Mouse (Mus musculus) mesoderm, embryonic 11.5 days (tissue): ENCODE results near the gene Syt17.
"Not testable (repeated sequence)": the region's sequence is repeated elsewhere in the genome, so short reads cannot be mapped to it uniquely, and the experiment has no call there.

Source experiments
- DNase-seq: peaks from one replicate; pipeline ENCODE4 v3.0.0-alpha.2; 2012; ENCODE audit warnings: low read depth, low spot score

Gene Syt17

DNA sequence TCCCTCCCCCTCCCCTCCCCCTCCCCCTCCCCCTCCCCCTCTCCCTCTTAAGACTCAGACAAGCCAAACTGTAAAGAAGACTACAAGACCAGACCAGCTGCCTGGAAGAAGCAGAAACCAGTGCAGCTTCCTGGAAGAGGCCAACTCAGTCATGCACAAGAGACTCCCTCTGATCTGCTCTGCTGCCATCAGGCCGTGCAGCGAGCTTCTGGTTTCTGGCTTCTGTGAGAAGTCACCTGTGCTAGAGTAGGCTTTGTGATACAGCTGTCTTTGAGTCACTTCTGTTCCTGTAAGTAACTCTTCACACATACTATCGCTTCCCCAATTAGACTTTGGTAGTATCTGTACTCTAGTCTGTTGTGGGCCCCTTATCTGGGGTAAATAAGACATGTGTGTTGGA is 68.0 kb downstream of the Syt17 start:
- no peak for DNase-seq

- DNase-seq: no peak
Measured at GRCm38 (mm10) chr7:118376590-118376989, 71.4 kb downstream of the Syt17 start.

DNA sequence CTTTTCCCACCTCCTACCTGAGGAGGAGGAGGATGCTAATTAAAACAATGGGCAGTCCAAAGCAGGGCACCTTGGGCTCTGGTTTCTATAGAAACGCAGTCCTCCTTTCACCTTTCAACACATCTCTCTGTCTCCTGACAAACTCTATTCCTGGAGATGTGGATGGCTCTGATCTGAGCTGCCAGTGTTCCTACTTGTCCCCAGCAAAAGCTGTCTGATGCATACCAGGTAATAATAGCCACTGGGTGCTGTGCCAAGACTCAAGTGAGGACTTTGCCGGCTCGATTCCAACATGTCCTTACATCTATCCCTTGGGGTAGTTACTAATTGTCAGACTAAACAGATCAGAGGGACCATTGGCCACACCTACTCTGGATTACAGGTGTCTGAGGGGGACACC is 72.7 kb downstream of the Syt17 start:
- no peak for DNase-seq

GRCm38 (mm10) chr7:118371361-118371760 is 76.7 kb downstream of the Syt17 start:
- DNase-seq: no peak

GRCm38 (mm10) chr7:118369705-118370104 is 78.3 kb downstream of the Syt17 start:
- DNase-seq: no peak

- DNase-seq: no peak
Measured at GRCm38 (mm10) chr7:118365902-118366301, 82.1 kb downstream of the Syt17 start.

DNA sequence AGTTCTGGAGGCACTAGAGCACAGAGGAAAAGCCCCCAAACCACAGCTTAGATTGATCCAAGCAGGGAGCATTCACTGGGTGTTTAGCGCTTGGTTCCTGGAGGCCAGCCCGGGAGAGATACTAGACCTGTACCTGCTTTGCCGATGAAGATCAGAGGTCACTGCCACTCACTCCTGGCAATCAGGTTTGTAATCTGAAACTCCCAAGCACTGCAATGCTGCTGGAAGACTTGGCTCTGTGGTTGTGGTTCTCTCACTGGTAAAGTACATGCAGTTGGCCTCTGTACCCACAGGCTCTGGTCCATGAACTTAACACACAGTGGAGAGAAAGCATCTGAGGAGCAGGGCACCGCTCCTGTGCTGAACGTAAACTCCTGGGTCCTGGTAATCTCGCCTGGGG is 82.8 kb downstream of the Syt17 start:
- no peak for DNase-seq

DNA sequence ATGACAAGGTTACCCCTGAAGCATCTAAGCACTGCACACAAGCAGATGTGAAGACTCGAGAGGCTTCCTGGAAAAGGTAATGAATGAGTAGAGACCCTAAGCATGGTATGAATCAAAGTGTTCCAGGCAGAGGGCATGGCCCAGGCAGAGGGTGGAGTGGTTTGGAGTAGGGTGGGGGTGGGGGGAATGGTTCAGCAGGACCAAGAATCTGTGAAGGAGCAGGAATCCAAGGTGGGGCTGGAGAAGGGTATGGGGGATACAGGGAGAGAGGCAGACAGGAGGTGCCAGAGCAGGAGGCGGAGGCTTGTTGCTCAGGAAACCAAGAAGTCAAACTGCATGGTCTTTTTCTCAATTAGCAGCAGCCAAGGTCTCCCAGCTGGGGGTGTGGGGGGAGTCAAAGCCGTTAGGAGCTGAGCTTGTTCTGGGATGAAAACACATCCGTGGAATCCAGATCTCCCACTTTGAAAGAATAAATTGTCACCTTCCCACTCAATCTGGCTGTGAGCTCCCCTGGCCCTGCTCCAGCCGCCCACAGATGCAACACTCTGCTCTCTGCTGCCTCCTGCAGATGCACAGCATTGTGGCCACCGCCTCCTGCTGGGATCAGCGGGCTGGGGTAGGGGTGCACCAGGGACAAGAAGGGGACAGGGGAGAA is 83.5 kb downstream of the Syt17 start:
- no peak for DNase-seq

GRCm38 (mm10) chr7:118363587-118364233 is 84.3 kb downstream of the Syt17 start:
- DNase-seq: no peak

DNA sequence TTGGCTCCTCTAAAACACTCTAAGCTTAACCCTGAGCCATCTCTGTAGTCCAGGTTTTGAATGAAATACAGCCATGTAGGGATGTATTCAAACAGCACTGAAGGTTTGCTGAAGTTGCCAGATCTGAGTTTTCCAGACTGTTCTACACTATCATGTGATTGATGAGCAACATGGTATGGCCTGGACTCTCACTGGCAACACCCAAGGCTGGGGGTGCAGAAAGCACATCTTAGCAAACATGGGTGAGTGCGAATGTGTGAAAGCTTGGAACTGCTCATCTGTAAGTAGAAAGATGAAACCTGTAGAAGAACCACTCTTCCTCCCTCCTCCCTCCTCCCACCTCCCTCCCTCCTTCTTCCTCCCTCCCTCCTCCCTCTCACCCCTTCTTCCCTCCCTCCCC is 85.1 kb downstream of the Syt17 start:
- DNase-seq: no peak

DNA sequence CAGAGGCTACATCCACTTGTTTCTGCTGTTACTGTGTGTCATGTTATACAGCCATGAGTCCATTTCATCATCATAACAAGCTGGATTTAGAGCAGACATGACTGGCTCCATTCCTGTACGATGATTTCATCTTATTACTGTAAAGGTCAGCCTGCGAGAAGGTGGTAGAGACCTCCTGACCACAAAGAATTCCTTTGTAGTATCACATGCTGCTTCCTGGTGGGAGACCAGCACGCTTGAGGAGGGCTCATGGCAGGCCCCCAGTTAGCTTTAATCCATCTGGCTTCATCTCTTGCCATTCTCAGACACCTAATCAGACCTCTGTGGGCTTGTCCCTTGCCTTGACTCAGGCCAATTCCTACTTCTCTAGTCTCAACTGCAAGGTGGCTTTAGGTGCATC is 85.8 kb downstream of the Syt17 start:
- no peak for DNase-seq

GRCm38 (mm10) chr7:118358977-118359376 is 89.0 kb downstream of the Syt17 start:
- DNase-seq: peak; percentile 51

- not testable (repeated sequence) for DNase-seq
Measured at GRCm38 (mm10) chr7:118356410-118357005, 91.5 kb downstream of the Syt17 start.

DNA sequence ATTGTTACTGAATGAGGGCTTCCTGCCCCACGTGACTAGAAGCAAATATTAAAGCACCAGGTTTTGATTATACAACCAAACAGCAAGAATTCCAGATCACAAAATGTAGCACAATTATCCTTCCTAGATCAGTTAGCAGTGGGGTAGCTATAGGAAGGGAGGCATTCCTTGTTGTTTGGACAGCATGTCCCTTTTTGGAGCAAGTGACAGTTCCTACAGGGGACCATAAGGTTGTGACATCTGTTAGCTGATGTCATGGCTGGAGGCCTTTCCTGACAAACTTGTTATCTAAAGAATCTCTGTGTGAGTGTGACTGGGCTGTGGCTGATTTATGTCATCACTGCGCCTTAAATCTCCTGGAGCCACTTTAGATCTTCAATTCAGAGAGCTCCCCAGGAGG is 97.2 kb downstream of the Syt17 start:
- no peak for DNase-seq

GRCm38 (mm10) chr7:118346943-118347342 is 101.1 kb downstream of the Syt17 start:
- no peak for DNase-seq

DNA sequence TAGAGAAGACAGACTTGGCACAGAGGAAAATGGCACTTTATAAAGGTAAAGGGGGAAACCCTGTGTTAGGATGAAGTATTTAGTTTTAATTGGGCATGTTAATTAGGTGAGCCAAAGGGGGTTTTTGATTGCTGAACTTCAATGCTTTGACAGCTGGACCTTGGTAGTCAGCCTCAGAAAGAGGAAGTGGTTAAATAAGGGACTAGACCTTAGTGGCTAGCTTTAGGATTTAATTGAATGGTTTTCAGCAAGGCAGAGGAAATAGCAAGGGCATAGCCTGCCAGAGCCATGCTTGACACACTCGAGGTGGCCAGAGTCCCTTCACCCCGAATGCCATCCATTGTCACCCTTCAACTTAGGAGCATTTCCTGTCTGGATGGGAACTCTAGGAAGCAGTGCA is 101.6 kb downstream of the Syt17 start:
- DNase-seq: no peak

GRCm38 (mm10) chr7:118345396-118345795 is 102.6 kb downstream of the Syt17 start:
- DNase-seq: no peak

- DNase-seq: no peak
Measured at GRCm38 (mm10) chr7:118344701-118345100, 103.3 kb downstream of the Syt17 start.
